Mouse (Mus musculus) megakaryocyte, embryonic 14.5 days (primary cell): ENCODE data around the gene Gmcl1.

Experiments
- FLI1 ChIP-seq: IDR thresholded peaks from 2 replicates; pipeline ENCODE4 v1.6.1; 2012; ENCODE audit warnings: low read length, inconsistent platforms, mixed read lengths
- GATA1 ChIP-seq: IDR thresholded peaks from 3 replicates; pipeline ENCODE4 v1.6.1; 2012; ENCODE audit warnings: mixed read lengths, low read length, inconsistent platforms, borderline replicate concordance

- TF ChIP-seq GATA1 (no peak), FLI1 (no peak)
These were observed 67.4 kb downstream of the Gmcl1 start for GRCm38 (mm10) chr6:86665560-86666307.
